Mouse (Mus musculus) embryonic fibroblast, embryonic 13.5 days (primary cell): ENCODE results near the gene Ddx23. TPM values are rescaled to one million over a fixed set of nuclear protein-coding genes. Genes with fewer than 3 reads are reported as not detected.

Source experiments
- H3K27ac ChIP-seq: 2 replicates; pipeline ENCODE4 v1.5.1; 2012; ENCODE audit warnings: low read length, control low read depth, inconsistent platforms; ENCODE audit not compliant: insufficient read depth
- H3K4me1 ChIP-seq: 2 replicates; pipeline ENCODE4 v1.6.1; 2011; ENCODE audit warnings: low read length; ENCODE audit not compliant: control insufficient read depth, insufficient read depth
- H3K4me3 ChIP-seq: 2 replicates; pipeline ENCODE4 v1.5.1; 2011; ENCODE audit warnings: mild to moderate bottlenecking, control low read depth, low read length; ENCODE audit not compliant: insufficient read depth
- CTCF ChIP-seq: IDR thresholded peaks from 2 replicates; pipeline ENCODE4 v1.5.1; 2011; ENCODE audit warnings: mild to moderate bottlenecking, control low read depth, low read length, moderate library complexity, borderline replicate concordance; ENCODE audit not compliant: insufficient read depth
- POLR2A ChIP-seq: IDR thresholded peaks from 2 replicates; pipeline ENCODE4 v1.6.1; 2011; ENCODE audit warnings: low read depth, mild to moderate bottlenecking, control low read depth, low read length, moderate library complexity
- polyA plus RNA-seq: library from polyadenylated mRNA; stranded (reverse); fragments of >200 nt; gene quantifications from 2 replicates; pipeline ENCODE4 v1.2.4, GENCODE M21; 2011; ENCODE audit warnings: low read depth; ENCODE audit not compliant: missing spikeins, insufficient read length

The Ddx23 gene
- polyA plus RNA-seq, 1 experiment, result 58.8 TPM

DNA sequence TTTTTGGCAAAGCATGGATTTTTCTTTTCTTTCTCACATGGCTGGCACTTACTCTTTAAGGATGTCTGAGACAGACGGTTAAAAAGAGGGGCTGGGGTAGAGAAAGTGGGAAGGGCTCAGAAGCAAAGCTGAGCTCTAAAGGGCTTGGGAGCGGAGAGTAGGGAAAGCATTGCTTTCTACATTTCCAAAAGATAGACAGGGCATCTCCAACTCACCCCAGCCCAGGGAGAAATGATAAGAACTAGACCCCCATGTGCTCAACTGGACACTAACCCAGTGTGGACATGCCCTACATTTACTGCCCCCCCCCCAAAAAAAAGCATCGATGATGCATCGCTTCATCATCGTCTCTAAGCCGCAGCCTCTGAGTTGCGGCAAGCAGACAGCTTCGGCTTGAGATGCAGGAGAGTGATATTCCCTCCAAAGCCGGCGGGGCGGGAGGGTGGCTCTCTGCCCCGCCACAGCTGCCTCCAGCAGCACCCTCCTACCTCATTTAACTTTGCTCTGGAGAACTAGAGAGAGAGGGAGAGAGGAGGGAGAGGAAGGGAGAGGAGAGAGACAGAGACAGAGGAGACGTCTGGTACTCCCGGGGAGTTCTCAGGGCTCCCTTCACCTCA, 13.0 kb upstream of the Ddx23 start:
- 0 out of 2 replicates have a peak, but pooled peaks cover 3% of the 10 kb centered on the region for H3K4me1 ChIP-seq
- H3K4me3 ChIP-seq, result peak overlapping the region; percentile 53
- H3K27ac ChIP-seq, result no peak overlapping the region
- no peak for TF ChIP-seq POLR2A
- no peak for TF ChIP-seq CTCF

DNA sequence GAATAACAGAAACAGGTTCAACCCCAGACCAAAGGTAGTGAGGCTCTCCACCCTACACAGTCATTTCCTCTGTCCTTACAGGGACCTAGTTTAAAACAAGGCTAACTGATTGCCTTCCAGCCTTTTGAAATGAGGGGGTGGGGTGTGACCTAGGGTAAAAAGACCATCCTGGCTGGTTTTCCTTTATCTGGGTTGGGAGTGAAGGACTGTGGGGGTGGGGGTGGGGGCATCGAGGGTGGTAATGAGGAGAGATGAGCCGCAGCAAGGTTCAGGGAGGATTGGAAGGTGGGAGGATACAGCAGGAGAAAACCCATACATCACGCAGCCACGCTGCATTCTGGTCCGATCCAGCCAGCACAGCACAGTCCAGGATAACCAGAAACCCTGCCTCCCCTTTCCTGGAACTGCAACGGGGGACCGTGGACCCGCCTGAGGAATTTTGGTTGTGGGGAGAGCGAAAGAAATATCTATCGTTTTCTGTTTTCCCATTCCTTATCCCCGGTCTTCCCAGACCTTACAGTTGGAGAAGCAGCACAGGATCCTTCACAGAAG, 12.4 kb upstream of the Ddx23 start:
- Histone ChIP-seq H3K4me1 (0 out of 2 replicates have a peak, but pooled peaks cover 3% of the 10 kb centered on the region), H3K27ac (no peak overlapping the region), H3K4me3 (0 out of 2 replicates have a peak overlapping the region, but pooled peaks have one; percentile 53)
- TF ChIP-seq POLR2A, result no peak
- TF ChIP-seq CTCF, result no peak

DNA sequence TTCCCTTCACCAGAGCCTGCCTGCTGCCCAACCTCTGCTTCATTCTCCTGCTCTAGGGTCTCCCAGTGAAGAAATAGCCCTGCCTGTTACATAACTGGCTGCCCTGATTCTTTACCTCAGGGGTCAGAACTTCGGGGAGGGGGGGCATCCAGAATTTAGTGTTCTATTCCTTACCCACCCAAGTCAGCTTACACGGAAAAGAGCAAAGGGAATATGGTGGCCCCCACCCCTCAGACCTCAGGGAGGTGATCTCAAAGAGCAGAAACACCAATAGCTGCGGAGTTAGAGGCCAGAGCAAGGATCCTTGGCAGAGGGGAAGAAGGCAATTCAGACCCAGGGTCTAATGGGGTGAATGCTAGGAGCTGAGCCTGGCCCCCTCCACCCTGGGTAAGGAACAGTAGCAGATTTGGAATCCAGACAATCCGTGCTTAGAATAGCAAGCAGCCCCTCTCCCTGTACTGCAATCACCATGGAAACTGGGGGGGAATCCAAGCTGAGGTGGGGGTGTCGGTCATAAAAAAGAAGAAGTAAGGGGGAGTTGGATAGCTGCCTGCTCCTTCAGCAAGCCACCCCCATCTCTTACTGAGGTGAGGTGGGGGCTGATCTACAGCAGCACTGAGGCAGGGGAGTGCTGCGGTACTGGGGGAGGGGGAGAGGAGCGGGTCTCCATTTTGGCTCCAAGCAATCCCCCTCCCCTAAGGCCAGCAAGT, 11.7 kb upstream of the Ddx23 start:
- no peak overlapping the region for H3K4me3 ChIP-seq
- TF ChIP-seq CTCF (no peak), POLR2A (no peak)
- H3K4me1 ChIP-seq, result 0 out of 2 replicates have a peak, but pooled peaks cover 3% of the 10 kb centered on the region
- no peak overlapping the region for H3K27ac ChIP-seq

- Histone ChIP-seq H3K27ac (no peak overlapping the region), H3K4me1 (0 out of 2 replicates have a peak, but pooled peaks cover 3% of the 10 kb centered on the region), H3K4me3 (no peak overlapping the region)
- no peak for TF ChIP-seq POLR2A
- no peak for TF ChIP-seq CTCF
Measured at GRCm38 (mm10) chr15:98673732-98674131, 11.0 kb upstream of the Ddx23 start.

- TF ChIP-seq CTCF, result no peak
- TF ChIP-seq POLR2A, result no peak
- 0 out of 2 replicates have a peak, but pooled peaks cover 3% of the 10 kb centered on the region for H3K4me1 ChIP-seq
- H3K27ac ChIP-seq, result no peak overlapping the region
- H3K4me3 ChIP-seq, result no peak overlapping the region
Measured at GRCm38 (mm10) chr15:98672592-98672991, 9.9 kb upstream of the Ddx23 start.

- no peak for TF ChIP-seq POLR2A
- TF ChIP-seq CTCF, result no peak
- Histone ChIP-seq H3K27ac (no peak overlapping the region), H3K4me3 (no peak overlapping the region), H3K4me1 (no peaks in the 10 kb centered on the region; the same call in 1 of the 2 replicates)
Measured at GRCm38 (mm10) chr15:98664042-98664907, 1.6 kb upstream of the Ddx23 start.

DNA sequence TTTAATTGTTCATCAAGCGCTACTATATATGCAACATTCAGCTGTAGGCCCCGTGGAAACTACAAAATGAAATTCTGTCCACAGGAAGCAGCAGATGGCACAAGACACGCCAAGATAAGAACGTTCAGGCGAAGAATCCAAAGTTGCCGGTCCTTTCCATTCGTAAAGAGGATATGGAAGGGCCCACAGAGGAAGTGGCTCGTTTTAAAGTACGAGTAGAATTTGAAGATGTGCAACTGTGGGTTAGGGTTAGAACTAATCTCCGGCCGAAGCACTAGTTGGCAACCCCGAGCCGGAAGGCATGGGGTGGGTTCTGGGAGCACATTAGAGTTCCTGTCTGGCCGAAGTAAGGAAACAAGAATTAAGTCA, 512 bp downstream of the Ddx23 start:
- Histone ChIP-seq H3K4me1 (no peaks in the 10 kb centered on the region; the same call in 1 of the 2 replicates), H3K27ac (peak overlapping the region; percentile 82), H3K4me3 (peak overlapping the region; percentile 77)
- no peak for TF ChIP-seq CTCF
- no peak; the same call in 1 of the 2 replicates for TF ChIP-seq POLR2A

DNA sequence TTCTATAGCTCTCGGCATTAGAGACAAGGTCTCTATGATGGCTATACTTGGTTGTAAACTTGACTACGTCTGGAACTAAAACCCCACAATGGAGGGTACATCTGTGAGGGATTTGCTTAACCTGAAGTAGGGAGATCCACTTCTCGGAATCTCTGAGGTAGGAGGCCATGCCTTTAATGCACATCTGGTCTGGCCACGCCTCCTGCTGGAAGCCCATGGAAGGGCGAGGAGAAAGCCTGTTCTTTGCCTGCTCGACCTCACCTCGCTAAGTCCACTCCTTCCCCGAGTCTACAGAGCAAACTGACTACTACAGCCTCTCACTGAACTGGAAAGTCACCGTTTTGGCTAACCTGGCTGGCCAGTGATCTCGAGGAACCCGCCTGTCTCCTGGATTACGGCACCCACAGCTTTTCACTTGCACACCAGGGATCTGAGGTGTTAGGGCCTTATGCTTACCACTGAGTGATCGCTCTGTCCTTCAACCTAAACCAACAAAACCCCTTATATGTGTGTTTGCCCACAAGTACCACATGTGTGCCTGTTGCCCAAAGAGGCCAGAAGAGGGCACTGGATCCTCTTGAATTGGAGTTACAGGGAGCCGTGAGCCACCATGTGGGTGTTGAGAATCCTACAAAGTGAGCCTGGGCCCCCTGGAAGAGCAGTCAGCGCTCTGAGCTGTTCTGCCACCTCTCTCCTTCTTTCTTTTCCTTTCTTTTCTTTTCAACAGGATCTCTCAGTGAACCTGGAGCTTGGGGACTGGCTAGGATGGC, 5.5 kb downstream of the Ddx23 start:
- Histone ChIP-seq H3K4me1 (no peaks in the 10 kb centered on the region), H3K27ac (no peak overlapping the region), H3K4me3 (no peak overlapping the region)
- peak; percentile 49; the same call in 1 of the 2 replicates for TF ChIP-seq CTCF
- no peak for TF ChIP-seq POLR2A

GRCm38 (mm10) chr15:98652174-98652573, 10.5 kb downstream of the Ddx23 start:
- H3K4me3 ChIP-seq, result no peak overlapping the region
- TF ChIP-seq CTCF, result no peak
- no peak for TF ChIP-seq POLR2A

GRCm38 (mm10) chr15:98651431-98651830, 11.3 kb downstream of the Ddx23 start:
- no peak overlapping the region for H3K4me3 ChIP-seq
- no peaks in the 10 kb centered on the region for H3K4me1 ChIP-seq
- TF ChIP-seq POLR2A (no peak), CTCF (no peak)
- H3K27ac ChIP-seq, result no peak overlapping the region

More at GRCm38 (mm10) chr15:98652174-98652573, 10.5 kb downstream of the Ddx23 start:
- H3K4me1 ChIP-seq, result no peaks in the 10 kb centered on the region
- H3K27ac ChIP-seq, result no peak overlapping the region
